Mouse (Mus musculus) forebrain, embryonic 16.5 days (tissue): ENCODE results near the gene Fem1a. TPM values are rescaled to one million over a fixed set of nuclear protein-coding genes. Genes with fewer than 3 reads are reported as not detected.

Source experiments
- ATAC-seq: fragments of 200-750 bp; cut with Nextera tagmentation; 2 replicates; pipeline ENCODE4 v1.8.0; 2017; ENCODE audit warnings: mild to moderate bottlenecking, moderate library complexity
- H3K27ac ChIP-seq: fragments of 300-500 bp; sonication (generic); 2 replicates; pipeline ENCODE4 v1.5.1; 2014; ENCODE audit warnings: low read length, control low read depth
- H3K27me3 ChIP-seq: fragments of 300-500 bp; sonication (generic); replicated peaks from 2 replicates; pipeline ENCODE4 v1.6.1; 2014; ENCODE audit warnings: low read length; ENCODE audit not compliant: control insufficient read depth, insufficient read depth
- H3K36me3 ChIP-seq: fragments of 300-500 bp; sonication (generic); 2 replicates; pipeline ENCODE4 v1.6.1; 2014; ENCODE audit not compliant: control insufficient read depth, insufficient read depth
- H3K4me1 ChIP-seq: fragments of 300-500 bp; sonication (generic); replicated peaks from 2 replicates; pipeline ENCODE4 v1.6.1; 2014; ENCODE audit warnings: low read length; ENCODE audit not compliant: control insufficient read depth, insufficient read depth
- H3K4me2 ChIP-seq: fragments of 300-500 bp; sonication (generic); 2 replicates; pipeline ENCODE4 v1.6.1; 2014; ENCODE audit warnings: mild to moderate bottlenecking, low read length, control low read depth
- H3K4me3 ChIP-seq: fragments of 300-500 bp; sonication (generic); replicated peaks from 2 replicates; pipeline ENCODE4 v1.5.1; 2014; ENCODE audit warnings: mild to moderate bottlenecking, low read length, control low read depth
- H3K9ac ChIP-seq: fragments of 300-500 bp; sonication (generic); replicated peaks from 2 replicates; pipeline ENCODE4 v1.6.1; 2014; ENCODE audit warnings: low read depth, low read length, control low read depth
- H3K9me3 ChIP-seq: fragments of 300-500 bp; sonication (generic); 2 replicates; pipeline ENCODE4 v1.6.1; 2016; ENCODE audit warnings: low read length; ENCODE audit not compliant: control insufficient read depth
- WGBS: fragments of 180-500 bp; shearing (Covaris S2); extraction: QIAGEN DNeasy Blood & Tissue Kit; methylation state at CpG from one replicate; pipeline ENCODE4 v1.1.7; 2014; 5-methylcytosine and 5-hydroxymethylcytosine counted together
- polyA plus RNA-seq: library from polyadenylated mRNA; unstranded; fragments of >200 nt; fragmentation: Nextera tagmentation; extraction: Ambion mirVana; gene quantifications from 2 replicates; pipeline ENCODE4 v1.2.1, GENCODE M21; 2015

Fem1a gene
- polyA plus RNA-seq, 1 experiment from 2014 or later, result 24.5 TPM

DNA sequence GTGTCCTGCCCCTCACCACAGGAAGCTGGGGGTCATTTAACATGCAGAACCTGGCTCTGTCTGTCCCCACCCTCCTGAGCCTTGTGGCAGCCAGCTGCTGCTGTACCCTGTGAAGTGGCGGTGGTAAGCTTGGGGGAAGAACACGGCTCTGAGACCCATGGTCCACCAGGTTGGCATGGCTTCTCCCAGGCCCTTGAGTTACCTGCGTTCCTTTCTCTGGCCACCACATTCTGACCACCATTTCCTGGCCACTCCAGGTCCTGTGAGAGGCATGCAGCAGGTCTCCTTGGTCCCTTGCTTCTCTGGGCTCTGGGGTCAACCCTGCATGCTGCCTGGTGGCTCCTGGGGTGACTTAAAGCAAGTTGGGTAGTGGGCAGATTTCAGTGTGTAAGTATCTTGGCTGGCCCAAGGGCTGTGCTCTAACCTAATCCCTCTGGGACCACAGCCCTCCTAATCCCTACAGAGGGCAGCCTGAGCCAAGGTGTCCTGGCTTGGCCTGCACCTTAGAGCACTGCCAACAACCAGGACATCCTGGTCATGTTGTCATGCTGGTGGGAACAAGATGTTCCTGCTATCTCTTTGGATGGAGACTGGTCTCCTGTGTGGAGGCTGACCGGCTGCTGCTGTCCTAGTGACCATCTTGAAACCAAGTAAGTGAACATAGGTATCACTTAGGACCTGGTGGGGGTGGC is 36.1 kb downstream of the Fem1a start, which contains the start of gene Plin3:
TSS of gene Plin3 (minus strand) at position 343 of the 692 bp plus-strand sequence.
- Histone ChIP-seq H3K9ac (no peak within 1 kb of the TSS), H3K27me3 (no peaks in the 10 kb centered on the region), H3K27ac (no peak within 1 kb of the TSS), H3K9me3 (no peaks in the 10 kb centered on the region), H3K4me3 (no peak within 1 kb of the TSS), H3K4me2 (peak within 1 kb of the TSS; percentile 20; the same call in 1 of the 2 replicates), H3K4me1 (peaks cover 11% of the 10 kb centered on the region), H3K36me3 (no peaks in the 10 kb centered on the region)
- no peak for ATAC-seq
- 87% methylated on average over 4 of the region's 4 CpGs for WGBS

DNA sequence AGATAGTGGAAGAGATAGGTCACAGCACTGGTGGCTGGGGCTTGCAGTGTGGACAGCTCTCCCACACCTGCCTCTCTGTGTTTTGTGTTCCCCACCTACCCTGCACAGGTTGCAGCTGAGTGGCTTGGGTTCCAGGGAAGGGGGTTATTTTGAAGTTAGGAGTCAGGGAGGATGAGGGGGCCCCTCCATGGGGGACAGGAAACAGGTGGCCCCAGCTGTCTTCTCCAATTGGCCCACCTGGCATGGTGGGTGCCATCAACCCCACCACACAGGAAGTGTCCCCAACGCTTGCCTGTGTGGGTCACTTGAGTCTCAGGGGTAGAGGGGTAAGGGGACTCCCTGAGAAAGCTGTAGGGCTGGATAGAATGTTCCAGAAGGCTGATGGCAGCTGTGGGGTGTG is 36.7 kb downstream of the Fem1a start:
- Histone ChIP-seq H3K27ac (no peak overlapping the region), H3K4me2 (no peak overlapping the region), H3K4me1 (peaks cover 11% of the 10 kb centered on the region), H3K36me3 (no peaks in the 10 kb centered on the region), H3K27me3 (no peaks in the 10 kb centered on the region), H3K9me3 (no peaks in the 10 kb centered on the region), H3K4me3 (no peak overlapping the region), H3K9ac (no peak overlapping the region)
- WGBS, result 100% methylated on average over 1 of the region's 1 CpGs
- ATAC-seq, result no peak

DNA sequence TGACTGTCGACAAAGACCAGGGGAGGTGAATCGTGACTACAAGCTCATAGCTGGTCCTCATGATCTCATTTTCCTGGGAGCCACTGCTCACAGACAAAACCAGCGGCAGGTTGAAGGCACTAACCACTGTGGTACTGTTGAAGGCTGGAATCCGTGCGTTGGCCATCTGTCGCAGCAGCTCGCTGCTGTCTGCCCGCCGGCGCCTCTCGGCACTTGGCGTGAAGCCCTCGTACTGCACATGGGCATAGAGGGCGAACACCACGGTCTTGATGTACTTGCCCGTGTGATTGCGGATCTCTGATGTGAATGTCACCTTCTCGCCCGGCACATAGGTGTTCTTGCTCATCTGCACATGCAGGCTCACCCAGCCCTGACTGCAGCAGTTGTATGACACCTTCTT is 37.6 kb downstream of the Fem1a start:
- H3K9me3 ChIP-seq, result no peaks in the 10 kb centered on the region
- no peaks in the 10 kb centered on the region for H3K27me3 ChIP-seq
- no peak overlapping the region for H3K27ac ChIP-seq
- no peaks in the 10 kb centered on the region for H3K36me3 ChIP-seq
- no peak for ATAC-seq
- H3K4me2 ChIP-seq, result no peak overlapping the region
- H3K4me1 ChIP-seq, result peaks cover 11% of the 10 kb centered on the region
- H3K4me3 ChIP-seq, result no peak overlapping the region
- H3K9ac ChIP-seq, result no peak overlapping the region
- WGBS, result 86% methylated on average over 19 of the region's 19 CpGs

DNA sequence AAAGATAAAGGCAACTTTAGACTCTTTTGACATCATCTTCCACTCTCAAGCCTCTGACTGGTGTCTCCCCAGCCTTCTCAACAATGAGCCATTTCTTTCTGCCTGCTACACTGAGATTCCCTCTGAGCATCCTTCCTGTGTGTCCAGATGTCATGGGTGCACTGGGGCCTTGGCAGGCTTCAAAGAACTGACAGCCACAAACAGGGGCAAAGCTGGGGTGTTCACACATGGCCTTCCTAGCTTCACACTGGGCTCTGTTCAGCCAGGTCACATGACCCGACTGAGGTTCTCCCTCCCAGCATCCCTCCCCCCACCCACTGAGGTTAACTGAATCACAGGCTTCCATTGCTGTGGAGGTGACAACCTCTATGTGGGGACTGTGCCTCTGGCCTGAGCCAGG is 39.6 kb downstream of the Fem1a start:
- no peak overlapping the region for H3K4me2 ChIP-seq
- H3K27ac ChIP-seq, result no peak overlapping the region
- no peak for ATAC-seq
- no peaks in the 10 kb centered on the region for H3K9me3 ChIP-seq
- no peaks in the 10 kb centered on the region for H3K4me1 ChIP-seq
- H3K9ac ChIP-seq, result no peak overlapping the region
- 59% methylated on average over 1 of the region's 1 CpGs for WGBS
- no peak overlapping the region for H3K4me3 ChIP-seq
- no peaks in the 10 kb centered on the region for H3K36me3 ChIP-seq
- no peaks in the 10 kb centered on the region for H3K27me3 ChIP-seq

DNA sequence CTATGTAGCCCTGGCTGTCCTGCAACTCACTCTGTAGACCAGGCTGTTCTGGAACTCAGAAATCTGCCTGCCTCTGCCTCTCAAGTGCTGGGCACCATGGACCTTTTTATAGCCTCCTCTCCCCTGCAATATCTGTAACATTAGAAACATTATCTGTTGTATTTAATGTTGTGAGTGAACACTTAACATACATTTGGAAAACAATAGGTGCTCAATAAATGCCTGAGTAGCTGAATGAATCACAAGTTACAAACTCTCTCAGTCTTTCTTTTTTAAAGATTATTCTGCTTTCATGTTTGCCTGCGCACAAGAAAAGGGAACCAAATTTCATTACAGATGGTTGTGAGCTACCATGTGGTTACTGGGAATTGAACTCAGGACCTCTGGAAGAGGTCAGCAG is 41.6 kb downstream of the Fem1a start:
- Histone ChIP-seq H3K27ac (no peak overlapping the region), H3K4me3 (no peak overlapping the region), H3K9ac (no peak overlapping the region), H3K9me3 (no peaks in the 10 kb centered on the region), H3K4me1 (peaks cover 3% of the 10 kb centered on the region), H3K27me3 (no peaks in the 10 kb centered on the region), H3K36me3 (no peaks in the 10 kb centered on the region), H3K4me2 (no peak overlapping the region)
- ATAC-seq, result no peak
- WGBS, result 100% methylated on average over 1 of the region's 1 CpGs

DNA sequence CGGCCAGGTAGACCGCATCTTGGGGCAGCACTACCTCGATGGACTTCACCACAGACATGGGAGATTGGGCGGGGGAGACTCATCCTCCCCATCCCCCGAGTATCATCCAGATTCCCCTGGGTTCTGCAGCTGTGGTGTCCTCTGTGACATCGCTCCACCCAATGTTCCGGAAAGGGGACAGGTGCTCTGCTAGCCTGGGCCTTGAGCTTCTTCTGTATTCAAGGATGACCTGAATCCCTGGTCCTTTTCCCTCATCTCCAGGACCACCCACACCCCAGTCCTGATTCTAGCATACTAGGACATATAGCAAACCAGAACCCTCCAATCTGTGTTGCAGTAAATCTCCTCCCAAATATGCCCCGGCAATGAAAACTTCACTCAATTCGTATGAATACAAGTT is 43.6 kb downstream of the Fem1a start, which contains the start of gene Arrdc5:
TSS of gene Arrdc5 (minus strand) at position 101 of the 400 bp plus-strand sequence.
- ATAC-seq, result no peak
- 93% methylated on average over 9 of the region's 9 CpGs for WGBS
- no peak within 1 kb of the TSS for H3K9ac ChIP-seq

DNA sequence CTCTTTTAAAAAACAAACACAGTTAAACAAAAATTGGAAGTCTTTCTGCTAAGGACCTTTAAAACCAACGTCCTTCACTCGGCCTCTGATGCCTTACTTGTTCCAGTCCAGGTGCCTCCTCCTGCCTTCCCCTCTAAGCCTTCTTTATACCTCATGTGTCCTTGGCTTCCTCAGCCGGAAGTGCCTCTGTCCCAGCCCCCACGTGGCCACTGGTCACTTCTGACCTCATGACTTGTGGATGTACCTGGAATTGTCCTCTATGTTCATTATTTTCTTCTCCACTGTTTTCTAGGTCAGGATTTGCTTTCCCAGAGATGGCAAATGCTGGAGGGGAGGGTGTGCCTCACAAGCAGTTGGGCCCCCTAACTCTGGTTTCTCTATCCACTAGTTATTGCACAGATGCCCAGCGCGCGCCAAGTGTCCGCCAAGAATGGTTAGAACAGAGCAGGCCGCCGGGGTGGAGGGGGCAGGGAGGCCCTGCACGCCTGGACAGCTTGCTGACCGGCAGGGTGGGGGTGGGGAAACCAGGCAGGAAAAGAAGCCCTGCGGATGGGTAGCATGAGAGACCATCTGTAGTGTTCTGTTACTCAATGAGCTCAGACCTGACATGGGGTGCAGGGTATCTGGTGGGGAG is 45.9 kb downstream of the Fem1a start:
- H3K36me3 ChIP-seq, result no peaks in the 10 kb centered on the region
- H3K27me3 ChIP-seq, result no peaks in the 10 kb centered on the region
- no peaks in the 10 kb centered on the region for H3K9me3 ChIP-seq
- no peak for ATAC-seq
- no peak overlapping the region for H3K4me3 ChIP-seq
- no peak overlapping the region for H3K9ac ChIP-seq
- WGBS, result 25% methylated on average over 13 of the region's 13 CpGs
- no peak overlapping the region for H3K27ac ChIP-seq
- H3K4me1 ChIP-seq, result peaks cover 26% of the 10 kb centered on the region
- H3K4me2 ChIP-seq, result no peak overlapping the region; the same call in 1 of the 2 replicates

More for the DNA sequence above, 43.6 kb downstream of the Fem1a start, which contains the start of gene Arrdc5:
- H3K4me1 ChIP-seq, result peaks cover 16% of the 10 kb centered on the region
- no peaks in the 10 kb centered on the region for H3K9me3 ChIP-seq
- no peak within 1 kb of the TSS for H3K4me3 ChIP-seq
- H3K27me3 ChIP-seq, result no peaks in the 10 kb centered on the region
- H3K4me2 ChIP-seq, result no peak within 1 kb of the TSS
- no peak within 1 kb of the TSS for H3K27ac ChIP-seq
- no peaks in the 10 kb centered on the region for H3K36me3 ChIP-seq

DNA sequence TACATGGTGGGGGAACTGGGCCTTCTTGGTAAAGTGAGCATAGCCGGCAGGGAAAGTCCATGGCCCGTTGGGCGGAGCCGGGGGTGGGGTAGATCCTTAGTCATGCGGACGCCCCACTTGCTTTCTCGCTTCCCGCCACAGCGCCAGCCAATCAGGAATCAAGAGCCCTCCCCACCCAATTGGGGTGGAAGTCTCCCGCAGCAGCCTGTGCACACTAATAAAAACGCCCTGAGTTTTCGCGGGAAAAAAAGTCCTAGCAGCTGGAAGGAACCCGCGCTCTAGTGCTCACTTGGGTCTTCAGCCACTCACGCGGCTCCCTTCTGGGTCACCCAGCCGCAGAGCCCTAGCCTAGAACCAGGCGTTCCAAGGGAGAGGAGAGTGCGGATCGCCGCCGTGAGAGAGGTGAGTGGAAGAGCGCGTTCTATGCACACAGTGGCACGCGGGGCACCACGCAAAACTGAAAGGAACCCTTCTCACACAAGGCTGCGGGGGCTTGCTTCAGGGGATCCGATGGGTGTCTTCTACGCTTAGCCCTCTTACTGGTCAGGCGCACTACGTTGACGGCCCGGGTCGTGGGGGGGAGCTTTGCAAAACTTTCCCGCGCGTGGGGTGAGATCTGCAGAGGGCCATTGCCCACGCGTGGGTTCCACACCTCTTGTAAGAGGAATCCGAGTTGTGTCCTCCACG is 46.7 kb downstream of the Fem1a start, which contains the start of gene Uhrf1:
TSS of gene Uhrf1 (plus strand) at position 162 of the 687 bp plus-strand sequence.
- Histone ChIP-seq H3K9me3 (no peaks in the 10 kb centered on the region), H3K4me1 (peaks cover 26% of the 10 kb centered on the region), H3K27me3 (no peaks in the 10 kb centered on the region), H3K36me3 (no peaks in the 10 kb centered on the region), H3K27ac (peak within 1 kb of the TSS; percentile 45; the same call in 1 of the 2 replicates), H3K4me2 (peak within 1 kb of the TSS; percentile 90), H3K4me3 (peak within 1 kb of the TSS; percentile 83), H3K9ac (peak within 1 kb of the TSS; percentile 63)
- ATAC-seq, result peak; percentile 61
- under 1% methylated on average over 43 of the region's 43 CpGs for WGBS
